Mouse (Mus musculus) gastrocnemius, adult 18-20 months (tissue): Measurements from ENCODE around the gene Sync. TPM values are rescaled to one million over a fixed set of nuclear protein-coding genes. Genes with fewer than 3 reads are reported as not detected.
A peak's percentile ranks its signal among the peaks of the same experiment; 100 is the strongest.

ENCODE experiments used
- DNase-seq: peaks from one replicate; pipeline ENCODE4 v3.0.0; 2021; ENCODE audit warnings: low spot score
- long read RNA-seq, 2 experiments: library from polyadenylated mRNA; stranded (forward); transcript quantifications; one replicate each; pipeline ENCODE4 v2.0.0; 2021
- total RNA-seq, 2 experiments: library from RNA; stranded (reverse); gene quantifications; 2 replicates each; pipeline ENCODE4 v1.2.3; 2021

Gene Sync
- total RNA-seq: 10 to 100 TPM; 49.2 to 49.5 TPM
- long read RNA-seq, experiment 1, transcript Sync-201 (5 exons, 2,042 nt): major isoform, 27 of 31 reads
- long read RNA-seq, experiment 1, partial matches to known transcripts: 3 of 31 reads
- long read RNA-seq, experiment 1, other reads (novel, unspliced or antisense): 1 of 31 reads
- long read RNA-seq, experiment 2, transcript Sync-201 (5 exons, 2,042 nt): major isoform, 23 of 30 reads
- long read RNA-seq, experiment 2, partial matches to known transcripts: 3 of 30 reads
- long read RNA-seq, experiment 2, other reads (novel, unspliced or antisense): 4 of 30 reads

DNA sequence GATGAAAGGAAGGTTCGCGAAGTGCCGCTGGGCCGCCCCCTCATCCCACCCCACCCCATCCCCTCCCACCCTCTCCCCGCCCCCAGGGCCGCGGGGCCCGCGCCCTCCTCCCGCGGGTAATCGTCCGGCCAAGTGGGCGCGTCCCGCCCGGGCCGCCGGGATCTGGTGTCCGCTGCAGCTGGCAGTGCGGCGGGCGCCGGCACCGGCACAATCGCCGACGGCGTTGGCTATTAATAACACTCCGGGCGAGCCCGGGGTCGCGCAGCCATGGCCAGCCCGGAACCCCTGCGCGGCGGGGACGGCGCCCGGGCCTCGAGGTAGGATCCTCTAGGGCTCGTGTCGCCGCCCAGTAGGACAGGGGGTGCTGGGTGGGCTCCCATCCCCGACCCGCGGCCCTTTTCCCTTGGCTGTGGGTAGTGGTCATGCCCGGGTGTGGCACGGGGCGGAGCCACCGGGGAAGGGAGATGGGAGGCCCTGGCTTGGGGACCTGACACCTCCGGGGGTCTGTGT, at the start of gene Sync:
Gene Sync (plus strand): TSS at position 146 of the 510 bp plus-strand sequence.
- DNase-seq: peak; percentile 68

DNA sequence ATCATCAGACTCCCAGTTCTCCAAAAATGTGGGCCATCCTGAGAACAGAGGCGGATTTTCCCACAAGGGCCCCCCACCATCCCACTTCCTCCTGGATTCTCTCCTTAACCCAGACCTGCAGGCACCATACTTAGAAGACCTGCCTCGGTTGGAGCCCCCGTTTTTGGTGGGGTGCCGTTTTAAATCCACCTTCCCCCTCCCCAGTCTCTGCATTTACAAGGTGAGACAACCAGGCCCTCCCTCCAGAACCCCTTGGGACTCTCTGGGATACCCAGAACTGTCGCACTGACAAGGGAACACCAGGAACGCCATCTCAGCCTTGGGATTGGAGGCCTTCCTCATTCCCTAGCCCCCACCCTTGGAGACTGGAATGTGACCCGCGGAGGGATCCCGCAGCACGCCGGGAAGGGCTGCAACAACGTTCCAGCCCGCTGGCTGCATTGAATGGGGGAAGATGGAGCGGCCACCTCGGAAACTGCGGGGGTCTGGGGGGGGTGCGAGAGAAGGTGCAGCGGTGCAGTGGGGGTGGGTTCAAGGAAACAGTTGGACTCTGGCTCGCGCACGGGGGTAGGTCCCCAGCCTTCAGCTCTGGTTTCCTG, 49.5 kb upstream of the Sync start:
- DNase-seq: no peak

DNA sequence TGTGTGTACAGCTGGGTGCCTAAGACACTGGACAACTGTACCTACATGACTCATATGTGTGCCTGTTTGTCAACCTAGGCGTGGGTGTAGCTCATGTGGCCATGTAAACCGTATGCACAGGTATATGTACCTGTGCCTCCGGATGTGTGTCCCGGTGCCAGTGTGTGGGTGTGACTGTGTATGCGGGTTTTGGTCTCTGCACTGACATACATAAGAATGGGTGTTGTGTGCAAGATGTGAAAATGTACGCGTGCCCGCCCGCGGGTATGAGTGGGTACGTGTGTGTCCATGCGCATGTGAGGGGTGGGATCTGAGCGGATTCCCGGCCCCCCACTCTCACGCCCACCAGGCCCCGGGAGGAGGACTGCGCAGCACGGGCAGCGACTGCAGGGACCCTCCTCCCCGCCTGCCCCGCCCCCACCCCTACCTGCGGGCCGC, 48.8 kb upstream of the Sync start:
- DNase-seq: no peak

DNA sequence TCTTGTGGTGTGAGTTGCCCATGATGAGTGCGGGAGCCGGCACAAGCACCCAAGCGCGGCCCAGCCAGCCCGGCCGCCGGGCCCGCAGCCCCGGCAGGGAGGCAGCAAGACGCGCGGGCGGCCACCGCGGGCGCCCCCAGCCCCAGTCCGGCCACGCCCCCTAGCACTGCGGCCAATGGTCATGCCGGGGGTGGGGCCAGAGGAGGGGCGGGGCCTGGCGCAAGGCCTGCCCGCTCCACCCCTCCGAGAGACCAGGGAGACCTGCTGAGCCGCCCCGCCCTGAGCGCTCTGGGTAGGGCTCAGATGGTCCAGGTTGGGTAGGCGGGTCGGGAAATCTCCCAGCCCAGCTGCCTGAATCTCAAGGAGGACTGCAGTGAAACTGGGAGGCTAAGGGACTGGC, 48.3 kb upstream of the Sync start:
- DNase-seq: no peak

DNA sequence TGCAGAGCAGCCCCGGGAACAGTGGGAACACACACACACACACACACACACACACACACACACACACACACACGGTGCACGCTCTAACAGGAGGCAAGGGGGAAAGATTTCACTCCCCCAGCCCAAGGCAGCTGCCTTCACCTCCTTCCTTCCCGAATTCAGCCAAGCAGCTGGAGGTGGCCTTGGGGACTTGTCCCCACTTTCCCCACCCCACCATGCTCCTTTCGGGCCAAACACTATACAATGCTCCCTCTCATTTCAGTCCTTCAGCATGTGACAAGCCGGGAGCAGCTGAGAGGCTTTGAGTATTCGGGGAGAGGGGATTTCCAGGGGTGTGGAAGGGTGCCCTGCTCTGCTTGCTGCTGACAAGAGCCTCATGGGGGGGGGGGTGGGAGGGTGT, 45.5 kb upstream of the Sync start:
- no peak for DNase-seq

DNA sequence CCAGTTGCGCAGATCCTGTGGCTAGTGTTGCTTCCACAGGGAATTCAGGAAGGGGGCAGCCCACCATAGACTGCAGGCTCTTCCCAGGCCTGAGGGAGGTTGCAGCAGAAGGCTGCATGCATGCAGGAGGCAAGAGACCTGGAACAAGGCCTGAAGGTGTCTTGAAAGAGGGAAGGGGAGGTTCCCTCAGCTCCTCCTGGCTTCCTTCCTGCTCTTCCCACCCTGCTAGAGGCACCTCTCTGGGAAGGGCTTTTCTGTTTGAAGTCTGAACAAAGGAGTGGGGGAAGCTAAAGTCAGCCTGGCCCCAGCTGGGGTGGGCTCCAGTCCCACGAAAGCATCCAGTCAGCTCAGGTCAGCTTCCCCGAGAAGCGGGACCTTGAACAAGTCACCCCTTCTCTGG, 45.1 kb upstream of the Sync start:
- no peak for DNase-seq

DNA sequence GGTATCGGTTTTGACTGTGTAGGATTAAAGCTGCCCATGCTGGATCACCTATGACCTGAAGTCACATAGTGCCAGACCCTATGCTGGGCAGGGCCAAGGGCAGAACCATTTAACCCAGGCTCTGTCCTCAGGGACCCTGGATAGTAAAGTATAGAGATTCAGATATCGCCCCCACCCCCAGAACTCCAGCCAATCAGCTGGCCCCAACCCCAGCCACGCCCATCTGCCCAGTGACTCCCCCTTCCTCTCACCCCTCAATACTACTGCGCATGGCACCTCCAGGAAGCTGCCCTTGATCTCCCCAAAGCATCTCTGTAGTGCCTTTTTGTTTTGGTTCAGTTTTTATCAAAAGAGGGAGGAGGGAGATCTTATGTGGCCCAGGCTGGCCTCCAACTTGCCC, 44.7 kb upstream of the Sync start:
- DNase-seq: no peak

DNA sequence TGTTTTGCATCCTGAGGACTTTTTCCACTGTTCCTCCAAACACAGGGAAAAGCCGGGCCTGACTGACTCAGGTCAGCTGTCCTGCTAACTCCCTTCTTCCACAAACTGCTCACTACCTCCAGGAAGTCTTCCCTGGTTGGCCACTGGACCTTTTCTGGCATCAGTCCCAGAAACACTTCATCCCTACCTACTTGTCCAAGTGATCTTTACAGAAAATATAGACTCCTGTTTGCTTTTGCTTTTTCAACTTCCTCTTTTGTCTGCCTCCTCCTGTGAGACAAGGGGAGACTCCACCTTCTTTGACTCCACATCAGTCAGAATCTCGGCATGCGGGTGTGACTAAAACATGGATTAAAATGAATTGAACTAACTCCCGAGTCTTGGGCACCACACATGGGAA, 42.6 kb upstream of the Sync start:
- no peak for DNase-seq

DNA sequence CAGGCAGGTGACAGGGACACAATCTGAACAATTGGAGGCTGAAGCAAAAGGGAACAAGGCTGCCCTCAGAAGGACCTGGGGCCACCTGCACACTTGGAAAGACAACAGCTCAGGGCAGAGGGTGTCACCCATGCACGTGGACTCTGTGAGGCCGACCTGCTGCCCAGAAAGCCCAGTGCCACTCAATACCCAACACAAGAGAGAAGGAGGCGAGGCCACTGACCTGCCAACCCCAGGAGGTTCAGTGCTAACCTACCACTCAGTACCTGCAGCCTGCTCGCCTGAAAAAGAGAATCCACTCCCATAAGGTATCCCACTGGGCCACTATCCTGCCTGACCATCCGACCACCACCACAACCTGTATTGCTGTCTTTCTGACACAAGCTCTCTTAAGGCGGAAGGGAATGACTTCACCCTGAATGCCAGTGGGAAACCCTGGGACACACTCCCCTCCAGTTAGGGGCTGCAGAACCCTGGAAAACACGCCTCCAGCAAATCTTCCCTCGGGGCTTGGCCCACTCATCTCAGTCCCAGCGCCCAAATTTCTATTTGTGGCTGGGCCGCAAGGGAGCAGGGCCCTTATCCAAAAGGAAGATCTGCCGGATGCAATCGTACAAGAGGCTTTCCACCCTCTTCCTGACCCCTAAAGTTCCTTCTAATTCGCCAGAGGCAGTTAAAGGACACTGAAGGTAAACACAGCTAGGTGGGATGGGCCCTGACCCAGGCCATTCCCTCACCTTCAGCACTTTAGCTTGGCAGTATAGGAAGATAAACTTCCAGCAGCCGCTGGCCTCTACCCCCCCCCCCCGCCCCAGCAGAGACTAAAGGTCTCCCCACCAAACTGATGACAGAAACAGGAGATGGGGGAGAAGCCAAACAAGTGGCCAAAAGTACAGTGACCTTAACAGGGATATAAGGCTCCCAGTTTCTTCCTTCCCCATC, 40.8 kb upstream of the Sync start:
- no peak for DNase-seq

DNA sequence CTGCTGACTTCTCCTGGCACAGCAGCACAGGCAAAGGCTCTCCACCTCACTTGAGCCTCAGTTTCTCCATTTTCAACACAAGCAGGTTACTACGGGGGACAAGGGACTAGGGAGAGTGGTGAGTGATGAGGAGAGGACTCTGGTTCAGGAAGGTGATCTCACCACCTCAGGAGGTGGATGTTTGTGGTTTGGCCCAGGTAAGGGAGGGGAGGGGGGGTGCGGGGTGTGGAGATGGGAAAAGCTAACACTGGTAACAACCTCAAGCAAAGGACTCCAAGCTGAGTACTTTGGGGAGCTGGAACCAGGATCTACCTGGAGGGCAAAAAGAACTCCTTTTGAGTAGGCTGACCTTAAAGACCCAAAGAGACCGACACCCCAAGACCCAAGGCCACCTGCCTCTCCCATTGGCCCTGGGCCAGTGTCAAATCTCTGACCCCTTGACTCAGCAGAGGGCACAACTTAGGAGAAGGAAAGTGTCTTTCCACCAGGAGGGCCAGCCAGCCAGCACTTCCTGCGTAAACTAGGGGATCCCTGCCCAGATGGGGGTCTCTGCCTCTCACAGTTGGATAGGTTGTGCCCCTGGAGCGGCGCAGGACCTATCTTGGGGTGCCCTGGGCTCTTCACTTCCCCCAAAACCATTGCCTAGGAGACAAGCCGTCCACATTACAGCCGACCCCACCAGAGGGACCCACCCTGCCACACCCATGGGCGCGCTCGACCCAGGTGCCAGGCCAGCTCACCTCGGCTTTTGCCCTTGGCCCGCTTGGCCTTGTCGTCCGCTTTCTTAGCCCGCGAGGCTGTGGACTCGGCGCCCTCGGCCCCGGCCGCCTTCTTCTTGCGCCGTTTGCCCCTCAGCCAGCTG, 39.8 kb upstream of the Sync start:
- DNase-seq: no peak

DNA sequence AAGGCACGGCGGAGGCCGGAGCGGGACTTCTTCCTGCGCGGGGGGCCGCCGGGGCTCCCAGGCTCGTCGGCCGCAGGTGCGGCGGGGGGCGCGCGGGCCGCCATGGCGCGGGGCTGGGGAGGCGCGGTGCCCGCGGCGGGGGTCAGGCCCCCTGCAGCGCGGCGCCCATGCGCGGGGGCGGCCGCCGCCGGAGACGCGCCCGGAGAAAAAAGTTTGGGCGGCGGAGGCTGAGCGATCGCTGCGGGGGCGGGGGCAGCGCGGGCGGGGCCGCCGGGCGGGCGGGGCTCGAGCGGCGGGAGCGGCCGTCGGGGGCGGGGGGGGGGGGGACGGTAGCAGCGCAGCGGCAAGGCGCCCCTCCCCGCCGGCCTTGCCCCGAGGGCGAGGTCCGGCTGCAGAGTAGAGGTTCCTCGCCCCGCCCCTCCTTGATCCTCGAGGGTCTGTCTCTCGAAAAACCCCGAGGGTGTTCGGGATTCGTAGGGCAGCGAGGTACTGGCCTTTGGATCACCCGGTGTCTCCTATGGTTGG, 39.1 kb upstream of the Sync start:
- DNase-seq: no peak

DNA sequence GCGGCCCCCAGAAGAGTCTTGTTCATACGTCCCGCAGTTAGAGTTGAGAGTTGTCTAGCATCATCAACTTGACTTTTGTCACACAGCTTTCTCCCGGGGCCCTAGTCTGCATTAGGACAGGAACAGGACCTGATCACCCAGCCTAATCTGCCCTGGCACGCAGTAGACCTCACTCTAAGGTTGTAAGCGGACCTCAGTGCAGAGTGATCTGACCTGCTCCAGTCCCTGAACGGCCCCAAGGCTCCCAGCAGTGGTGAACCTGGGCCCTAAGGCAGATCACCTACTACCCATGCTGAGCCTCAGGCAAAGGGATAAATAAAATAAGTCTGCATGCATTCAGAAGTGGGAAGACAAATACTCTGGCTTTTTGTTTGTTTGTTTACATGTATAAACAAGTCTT, 38.1 kb upstream of the Sync start:
- DNase-seq: no peak

DNA sequence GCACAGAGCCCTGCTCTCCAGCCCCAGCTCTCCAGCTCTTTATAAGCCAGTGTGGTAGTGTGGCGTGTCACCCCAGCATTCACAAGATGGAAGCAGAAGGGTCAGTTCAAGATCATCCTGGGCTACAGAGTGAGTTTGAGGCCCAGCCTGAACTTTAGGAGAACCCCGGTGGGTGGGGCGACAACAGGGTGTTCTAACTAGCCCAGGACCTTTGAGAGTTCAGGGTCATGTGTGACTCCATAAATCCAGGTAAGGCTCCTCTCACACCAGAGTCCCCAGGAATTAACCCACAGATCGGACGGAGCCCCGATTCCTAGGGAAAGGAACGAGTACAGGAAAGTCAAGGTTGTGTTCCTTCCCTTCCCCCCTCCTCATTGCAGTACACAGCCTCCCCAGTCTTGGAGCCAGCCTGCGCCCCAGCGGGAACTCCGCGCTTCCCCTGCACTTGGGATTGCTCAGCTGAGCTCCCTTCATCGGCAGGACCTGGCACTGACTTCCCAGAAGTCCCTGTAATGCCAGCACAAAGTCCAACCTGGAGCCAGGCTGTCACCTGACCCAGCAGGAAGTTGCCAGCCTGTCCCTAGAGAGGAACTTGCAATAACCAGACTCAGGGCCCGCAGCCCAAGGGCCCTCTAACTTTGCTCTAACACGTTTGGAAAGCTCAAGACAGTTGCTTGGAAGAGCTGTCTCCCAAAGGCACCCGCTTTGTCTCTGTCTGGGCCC, 36.5 kb upstream of the Sync start:
- DNase-seq: peak; percentile 32

DNA sequence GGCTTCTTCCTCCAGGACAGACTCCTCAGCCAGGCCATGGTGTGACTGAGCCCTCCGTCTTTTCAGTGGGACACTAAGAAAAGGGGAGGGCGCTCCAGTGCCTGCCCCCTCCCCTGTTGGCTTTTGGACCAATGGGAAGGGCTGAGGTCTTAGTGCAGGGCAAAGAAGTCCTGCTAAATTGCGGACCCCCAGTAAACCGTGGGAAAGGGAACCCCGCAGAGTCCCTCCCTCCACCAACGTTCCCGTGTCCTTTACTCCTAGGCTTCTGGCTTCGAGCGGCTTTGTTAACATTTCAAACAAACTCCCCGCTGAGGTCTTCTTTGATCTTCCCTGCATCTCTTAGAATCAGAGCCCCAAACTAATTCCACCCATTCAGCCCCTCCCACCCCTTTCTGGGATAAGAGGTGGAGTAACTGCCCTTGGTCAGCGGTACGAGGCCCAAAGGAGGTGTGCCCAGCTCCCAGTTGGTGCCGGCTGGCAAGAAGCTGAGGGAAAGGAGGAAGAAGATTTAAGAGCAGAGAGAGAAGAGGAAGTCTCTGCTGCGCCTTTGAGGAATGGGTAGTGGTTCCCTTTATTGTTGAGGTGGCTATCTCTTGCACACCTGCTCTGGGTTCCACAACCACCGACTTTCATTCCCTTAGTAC, 35.8 kb upstream of the Sync start:
- DNase-seq: no peak

DNA sequence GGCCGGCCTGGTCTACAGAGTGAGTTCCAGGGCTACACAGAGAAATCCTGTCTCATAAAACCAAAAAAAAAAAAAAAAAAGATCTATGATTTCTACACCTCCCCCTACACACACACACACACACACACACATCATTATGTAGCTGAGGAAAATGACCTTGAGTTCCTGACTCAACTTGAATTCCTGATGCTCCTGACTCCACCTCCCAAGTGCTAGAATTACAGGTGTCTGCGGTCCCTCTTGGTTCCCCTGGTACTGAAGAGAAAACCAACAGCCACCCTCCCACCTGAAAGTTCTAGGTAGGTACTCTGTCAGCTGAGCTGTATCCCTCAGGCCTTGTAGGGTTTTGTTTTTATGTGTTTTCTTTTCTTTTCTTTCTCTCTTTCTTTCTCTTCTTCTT, 34.9 kb upstream of the Sync start:
- DNase-seq: no peak

DNA sequence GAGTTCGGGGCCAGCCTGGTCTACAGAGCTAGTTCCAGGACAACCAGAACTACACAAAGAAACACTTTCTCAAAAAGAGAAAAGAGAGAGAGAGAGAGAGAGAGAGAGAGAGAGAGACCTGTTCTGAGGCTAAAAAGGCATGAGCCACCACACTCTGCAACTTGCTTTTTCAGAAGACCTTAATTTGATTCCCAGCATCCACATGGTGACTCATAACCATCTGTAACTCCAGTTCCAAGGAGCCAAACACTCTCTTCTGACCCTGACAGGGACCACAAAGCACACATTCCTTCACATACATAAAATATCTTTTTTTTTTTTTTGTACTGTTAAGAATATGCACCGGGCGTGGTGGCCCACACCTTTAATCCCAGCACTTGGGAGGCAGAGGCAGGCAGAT, 32.8 kb upstream of the Sync start:
- no peak for DNase-seq

DNA sequence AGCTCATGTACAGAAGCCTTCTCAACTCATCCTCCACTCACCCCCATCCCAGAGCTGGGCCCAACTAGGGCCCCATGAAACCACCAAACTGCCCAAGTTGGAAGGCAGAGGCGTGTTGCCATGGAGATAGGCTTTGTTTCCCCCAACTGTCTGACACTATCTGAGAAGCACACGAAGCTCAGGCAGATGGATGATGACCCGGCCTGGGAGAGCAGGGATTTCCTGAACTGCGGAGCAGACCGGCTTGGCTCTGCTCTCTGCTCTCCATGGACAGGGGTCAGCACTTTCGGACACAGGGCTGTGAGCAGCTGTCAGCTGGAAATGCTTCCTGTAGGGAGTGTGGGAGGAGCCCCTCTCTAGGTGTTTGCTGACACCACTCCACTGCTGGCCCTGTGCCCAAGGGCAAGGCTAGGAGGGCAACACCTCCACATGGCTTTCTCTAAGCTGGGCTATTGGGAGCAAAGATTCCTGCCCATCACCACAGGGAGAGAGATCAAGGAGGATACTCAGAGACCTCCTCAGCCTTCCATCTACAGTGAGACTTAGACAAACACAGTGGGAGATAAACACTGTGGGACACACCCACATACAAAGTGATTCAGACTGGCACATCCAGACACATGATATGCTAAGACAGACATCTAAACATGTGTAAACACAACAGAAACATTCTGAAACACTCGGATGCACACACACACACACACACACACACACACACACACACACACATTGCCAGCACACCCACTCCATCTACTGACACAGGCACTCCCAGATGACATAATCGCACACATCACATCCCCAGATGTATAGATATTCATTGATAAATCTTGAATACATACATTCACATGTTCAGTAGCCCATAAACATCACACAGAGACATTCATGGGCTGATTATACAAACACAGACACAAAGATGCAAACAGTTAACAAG, 30.7 kb upstream of the Sync start:
- no peak for DNase-seq

DNA sequence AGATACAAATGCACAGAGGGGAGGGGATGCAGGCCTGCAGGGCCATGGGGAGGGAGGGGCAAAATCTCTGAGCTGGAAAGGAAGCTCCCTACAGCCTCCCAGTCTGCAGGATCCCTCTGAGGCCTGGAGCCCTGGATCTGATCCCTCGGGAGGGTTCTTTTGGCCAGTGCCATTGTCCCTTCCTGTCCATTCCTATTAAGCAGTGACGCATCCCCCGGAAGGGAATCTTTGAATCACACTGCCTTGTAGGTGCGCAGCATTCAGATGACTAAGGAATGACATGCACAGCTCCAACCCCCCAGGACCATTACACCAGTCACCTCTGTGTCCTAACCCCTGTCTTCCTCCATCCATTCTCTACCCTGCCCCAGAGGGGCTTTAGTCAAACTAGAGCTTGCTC, 28.3 kb upstream of the Sync start:
- no peak for DNase-seq

DNA sequence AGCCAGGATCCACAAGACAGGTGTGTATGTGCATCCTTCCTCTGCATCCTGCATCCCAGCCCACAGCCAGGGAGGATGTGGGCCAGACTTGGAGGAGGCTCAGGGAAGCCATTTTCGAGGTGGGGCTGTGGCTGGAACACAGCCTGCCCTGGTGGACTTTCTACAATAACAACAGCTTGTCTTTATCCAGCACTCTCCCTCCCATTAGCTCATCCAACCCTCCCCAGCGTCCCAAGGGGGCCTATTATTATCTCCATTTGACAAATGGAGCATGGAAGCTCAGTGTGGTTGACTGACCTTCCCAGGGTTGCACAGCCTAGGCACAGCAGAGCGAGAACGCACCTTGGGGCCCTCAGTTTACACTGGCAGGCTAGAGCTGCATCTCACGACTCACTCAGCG, 26.7 kb upstream of the Sync start:
- DNase-seq: peak; percentile 17
